Mouse (Mus musculus) CD8-positive naive resting alpha-beta T cell, adult 2 months (primary cell): ENCODE data around the gene Gm49387.

ENCODE experiments used
- DNase-seq, 2 experiments: peaks; one replicate each; pipeline ENCODE4 v3.0.0; 2022; ENCODE audit warnings: low read depth in 2 of 2, low spot score in 2 of 2

Gene Gm49387

GRCm38 (mm10) chr14:31640346-31640889 is at the start of gene Gm49387:
Gene Gm49387 (minus strand): TSS chr14:31640878.
- DNase-seq, result no peak

GRCm38 (mm10) chr14:31686231-31686630 is 45.6 kb upstream of the Gm49387 start:
- no peak for DNase-seq

DNA sequence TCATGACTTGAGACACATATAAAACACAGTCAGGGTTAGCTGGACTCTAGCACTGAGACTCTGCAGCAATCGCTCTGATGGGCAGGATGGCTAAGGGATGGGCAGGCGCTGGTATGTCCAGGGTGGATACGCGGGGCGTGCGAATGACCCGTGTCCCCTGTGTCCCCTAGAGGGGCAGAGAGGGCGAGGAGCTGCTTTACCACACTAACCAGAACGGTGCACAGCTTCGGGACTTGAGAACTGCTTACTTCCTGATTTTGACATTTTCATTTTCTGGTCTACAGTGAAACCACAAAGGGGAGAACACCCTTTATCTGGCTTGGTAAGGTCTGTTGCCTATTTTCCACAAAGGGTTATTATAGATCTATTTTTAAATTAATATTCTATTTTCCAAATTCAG is 45.0 kb upstream of the Gm49387 start:
- DNase-seq, result no peak

- no peak for DNase-seq
These were observed 43.8 kb upstream of the Gm49387 start for GRCm38 (mm10) chr14:31684343-31685040.

GRCm38 (mm10) chr14:31683610-31684009 is 42.9 kb upstream of the Gm49387 start:
- no peak for DNase-seq

- no peak for DNase-seq
These were observed 41.4 kb upstream of the Gm49387 start for GRCm38 (mm10) chr14:31681931-31682555.

DNA sequence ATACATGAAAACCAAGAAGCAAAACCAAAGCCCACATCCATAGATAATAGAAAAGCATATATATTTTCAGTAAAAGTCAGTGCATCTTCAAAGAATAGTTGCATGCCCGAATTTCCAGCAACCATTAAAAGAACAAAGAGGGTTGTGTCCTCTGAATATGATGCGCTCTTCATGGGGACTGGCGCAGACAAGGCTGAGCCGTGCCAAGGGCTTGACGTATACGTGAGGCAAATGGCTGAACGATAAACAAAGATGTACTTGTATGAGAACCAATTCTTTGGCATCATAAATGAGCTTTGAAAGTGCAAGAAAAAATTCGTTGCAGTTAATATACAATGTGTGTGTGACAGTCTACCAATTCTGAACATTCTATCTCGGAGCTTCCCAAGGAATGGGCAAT is 40.6 kb upstream of the Gm49387 start:
- DNase-seq, result no peak

GRCm38 (mm10) chr14:31680656-31681055 is 40.0 kb upstream of the Gm49387 start:
- DNase-seq, result no peak

DNA sequence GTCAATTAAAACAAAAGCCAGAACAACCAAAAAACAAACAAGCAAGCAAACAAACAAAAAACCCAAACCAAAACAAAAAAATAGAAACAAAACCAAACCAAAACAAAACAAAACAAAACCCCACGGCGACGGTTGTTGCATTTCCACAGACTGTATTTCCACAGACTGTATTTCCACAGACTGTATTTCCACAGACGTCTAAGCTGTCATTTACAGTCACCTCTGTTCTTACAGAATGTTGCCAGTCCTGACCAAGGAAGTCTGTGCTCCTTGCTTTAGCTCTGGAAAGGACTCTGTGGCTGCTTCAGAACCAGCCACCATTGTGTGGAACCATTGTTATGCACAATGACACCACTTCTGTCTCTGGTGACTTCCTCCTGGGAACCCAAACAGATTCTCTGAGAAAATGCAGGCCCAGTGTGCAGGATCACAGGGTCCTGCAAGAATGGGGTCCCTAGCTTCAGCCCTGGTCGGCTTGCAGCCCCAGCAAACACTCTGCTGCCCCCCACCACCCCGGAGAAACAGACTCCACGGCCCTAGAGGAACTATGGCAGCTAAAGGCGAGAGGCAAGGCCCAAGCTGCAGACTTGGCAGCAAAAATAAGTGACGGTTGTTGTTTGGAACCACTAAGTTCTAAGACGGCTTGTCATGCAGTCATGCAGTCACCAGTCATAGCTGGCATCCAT is 31.1 kb upstream of the Gm49387 start:
- DNase-seq, result no peak

DNA sequence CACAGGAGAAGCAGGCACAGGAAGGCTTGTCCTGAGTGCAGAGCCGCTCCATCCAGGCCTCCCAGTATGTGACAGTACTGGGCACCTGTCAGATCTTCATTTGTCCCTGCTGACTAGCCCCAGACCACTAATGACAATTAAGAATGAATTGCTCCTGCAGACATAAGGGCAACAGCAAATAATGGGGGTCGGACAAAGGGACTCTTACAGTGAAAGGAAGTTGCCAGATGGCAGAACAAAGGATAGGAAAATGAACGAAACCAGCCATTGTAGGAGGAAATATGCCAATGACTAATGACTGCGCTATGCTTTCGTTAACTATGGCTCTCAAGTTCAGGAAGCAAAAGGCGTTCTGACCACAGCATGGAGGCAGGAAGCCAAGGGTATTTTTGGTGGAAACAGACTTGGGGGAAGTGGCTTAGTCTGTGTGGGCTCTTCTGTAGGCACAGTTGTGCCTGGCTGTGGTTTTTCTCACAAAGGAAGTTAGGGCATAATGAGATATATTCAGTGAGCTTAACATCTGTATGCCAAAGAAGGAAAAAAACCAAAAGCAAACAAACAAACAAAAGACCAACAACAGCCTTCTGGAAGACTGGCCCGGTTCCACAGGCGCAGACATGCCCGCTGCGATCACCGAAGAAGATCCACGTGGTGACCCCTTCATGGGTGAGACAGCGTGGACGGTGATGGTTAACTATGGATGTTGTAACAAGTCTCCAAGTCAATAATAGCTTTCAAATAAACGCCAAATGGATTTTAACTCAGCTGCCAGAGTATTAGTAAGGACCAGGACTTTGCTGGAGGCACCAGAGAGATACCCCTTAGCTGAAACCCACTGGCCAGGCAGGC is 29.2 kb upstream of the Gm49387 start:
- DNase-seq, result peak in 1 of 2 experiments; percentile 58

DNA sequence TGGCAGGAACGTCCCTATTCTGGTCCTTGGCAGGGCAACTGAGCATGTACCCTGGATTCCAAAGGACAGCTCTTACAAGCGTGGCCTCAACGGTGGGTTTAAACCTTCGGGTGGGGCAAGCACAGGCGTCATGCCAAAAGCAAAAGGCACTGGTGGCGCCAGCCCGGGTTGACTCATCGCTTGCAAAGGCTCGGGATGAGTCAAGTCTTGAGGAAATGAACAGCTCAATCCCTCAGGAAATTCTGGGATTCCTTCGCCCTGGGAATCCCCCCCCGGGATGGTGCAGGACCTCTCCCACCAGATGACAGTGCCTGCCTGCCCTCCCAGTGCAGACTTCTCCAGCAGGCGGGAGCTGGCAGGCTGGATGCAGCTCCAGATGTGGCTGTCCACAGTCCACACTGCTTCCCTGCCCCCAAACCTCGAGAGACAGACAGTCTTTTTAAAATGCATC is 28.5 kb upstream of the Gm49387 start:
- no peak for DNase-seq

DNA sequence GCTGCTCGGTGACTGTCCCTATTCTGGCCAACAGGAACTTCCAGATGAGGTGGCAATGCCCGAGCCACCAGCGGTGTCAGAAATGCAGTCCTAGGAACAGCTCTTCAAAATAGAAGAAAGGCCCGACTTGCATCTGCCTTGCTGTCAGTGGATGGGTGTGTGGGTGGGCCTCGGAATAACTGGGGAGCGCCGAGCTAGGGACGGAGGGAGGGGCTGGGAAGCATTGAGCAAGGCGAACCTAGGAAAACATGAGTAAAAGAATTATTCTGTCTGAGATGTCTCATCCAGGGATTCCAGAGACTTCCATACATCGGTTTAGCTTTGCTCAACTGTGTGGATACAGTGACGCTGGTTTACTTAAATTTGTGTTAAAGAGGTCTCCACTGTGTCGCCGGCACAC is 27.6 kb upstream of the Gm49387 start:
- no peak for DNase-seq

DNA sequence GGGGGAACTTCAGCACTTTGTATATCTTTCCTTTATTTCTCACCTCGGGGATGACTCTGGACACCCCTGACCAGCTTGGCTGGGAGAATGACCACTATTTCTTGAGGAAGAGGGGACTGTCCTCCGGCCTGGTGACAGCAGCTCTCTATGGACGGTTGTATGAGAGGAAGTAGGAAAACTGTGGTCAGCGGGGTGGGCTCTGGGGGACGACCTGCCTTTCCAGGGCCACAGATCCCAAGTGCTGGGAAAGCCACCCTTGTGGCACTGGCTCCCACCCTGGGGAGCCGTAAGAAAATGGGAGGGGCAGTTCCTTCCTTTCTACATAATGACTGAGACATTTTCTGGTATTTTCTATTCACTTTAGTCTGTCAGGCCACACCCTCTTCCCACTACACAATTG is 27.1 kb upstream of the Gm49387 start:
- no peak for DNase-seq

GRCm38 (mm10) chr14:31666931-31667705 is 26.4 kb upstream of the Gm49387 start:
- no peak for DNase-seq

GRCm38 (mm10) chr14:31665566-31665940 is 24.9 kb upstream of the Gm49387 start:
- DNase-seq, result no peak

GRCm38 (mm10) chr14:31664903-31665565 is 24.4 kb upstream of the Gm49387 start:
- DNase-seq, result peak in 1 of 2 experiments; percentile 39

- DNase-seq, result no peak
These were observed 23.6 kb upstream of the Gm49387 start for GRCm38 (mm10) chr14:31664100-31664902.

- no peak for DNase-seq
These were observed 22.9 kb upstream of the Gm49387 start for GRCm38 (mm10) chr14:31663376-31664099.
